Mouse (Mus musculus) stomach, embryonic 16.5 days (tissue): ENCODE measurements around the gene A4galt. TPM values are rescaled to one million over a fixed set of nuclear protein-coding genes. Genes with fewer than 3 reads are reported as not detected.

Source experiments
- ATAC-seq: fragments of 200-750 bp; cut with Nextera tagmentation; 2 replicates; pipeline ENCODE4 v1.8.0; 2017; ENCODE audit warnings: moderate number of reproducible peaks, moderate TSS enrichment; ENCODE audit not compliant: insufficient read depth, low FRiP score
- H3K27ac ChIP-seq: fragments of 300-500 bp; sonication (generic); 2 replicates; pipeline ENCODE4 v1.5.1; 2014; ENCODE audit warnings: low read length
- H3K27me3 ChIP-seq: fragments of 300-500 bp; sonication (generic); 2 replicates; pipeline ENCODE4 v1.6.1; 2014; ENCODE audit warnings: low read length, control low read depth, mixed read lengths; ENCODE audit not compliant: control insufficient read depth, insufficient read depth
- H3K36me3 ChIP-seq: fragments of 300-500 bp; sonication (generic); 2 replicates; pipeline ENCODE4 v1.6.1; 2014; ENCODE audit warnings: low read length; ENCODE audit not compliant: control insufficient read depth, insufficient read depth
- H3K4me1 ChIP-seq: fragments of 300-500 bp; sonication (generic); 2 replicates; pipeline ENCODE4 v1.6.1; 2014; ENCODE audit warnings: low read length, control low read depth, mixed read lengths; ENCODE audit not compliant: control insufficient read depth, insufficient read depth
- H3K4me2 ChIP-seq: fragments of 300-500 bp; sonication (generic); 2 replicates; pipeline ENCODE4 v1.6.1; 2014; ENCODE audit warnings: low read depth, low read length, mixed read lengths
- H3K4me3 ChIP-seq: fragments of 300-500 bp; sonication (generic); replicated peaks from 2 replicates; pipeline ENCODE4 v1.5.1; 2014; ENCODE audit warnings: mild to moderate bottlenecking, low read length
- H3K9ac ChIP-seq: fragments of 300-500 bp; sonication (generic); 2 replicates; pipeline ENCODE4 v1.6.1; 2014; ENCODE audit warnings: low read length
- H3K9me3 ChIP-seq: fragments of 300-500 bp; sonication (generic); replicated peaks from 2 replicates; pipeline ENCODE4 v1.6.1; 2016; ENCODE audit warnings: low read length, control low read depth; ENCODE audit not compliant: control insufficient read depth
- WGBS: fragments of 180-500 bp; shearing (Covaris S2); extraction: QIAGEN DNeasy Blood & Tissue Kit; methylation state at CpG from one replicate; pipeline ENCODE4 v1.1.7; 2014; 5-methylcytosine and 5-hydroxymethylcytosine counted together
- polyA plus RNA-seq: library from polyadenylated mRNA; unstranded; fragments of >200 nt; fragmentation: Nextera tagmentation; extraction: Ambion mirVana; gene quantifications from 2 replicates; pipeline ENCODE4 v1.2.1, GENCODE M21; 2015

Gene A4galt
- polyA plus RNA-seq, 1 experiment from 2014 or later, result 15.3 TPM

- H3K9me3 ChIP-seq, result no peaks in the 10 kb centered on the region
- H3K36me3 ChIP-seq, result no peaks in the 10 kb centered on the region
- no peak for ATAC-seq
- WGBS, result 62% methylated on average over 4 of the region's 4 CpGs
- no peak overlapping the region for H3K27ac ChIP-seq
- no peak overlapping the region for H3K9ac ChIP-seq
- no peaks in the 10 kb centered on the region for H3K27me3 ChIP-seq
- H3K4me1 ChIP-seq, result peaks cover 3% of the 10 kb centered on the region; the same call in 1 of the 2 replicates
- H3K4me2 ChIP-seq, result no peak overlapping the region
- H3K4me3 ChIP-seq, result no peak overlapping the region
Measured at GRCm38 (mm10) chr15:83202412-83202811, 49.2 kb downstream of the A4galt start.

- Histone ChIP-seq H3K27ac (no peak overlapping the region), H3K36me3 (no peaks in the 10 kb centered on the region), H3K4me3 (no peak overlapping the region), H3K27me3 (no peaks in the 10 kb centered on the region), H3K4me2 (no peak overlapping the region), H3K9ac (no peak overlapping the region), H3K4me1 (no peaks in the 10 kb centered on the region), H3K9me3 (no peaks in the 10 kb centered on the region)
- 90% methylated on average over 4 of the region's 4 CpGs for WGBS
- ATAC-seq, result no peak
Measured at GRCm38 (mm10) chr15:83193413-83193812, 58.2 kb downstream of the A4galt start.

- no peaks in the 10 kb centered on the region for H3K27me3 ChIP-seq
- no peak for ATAC-seq
Measured at GRCm38 (mm10) chr15:83182351-83182750, 69.2 kb downstream of the A4galt start.

DNA sequence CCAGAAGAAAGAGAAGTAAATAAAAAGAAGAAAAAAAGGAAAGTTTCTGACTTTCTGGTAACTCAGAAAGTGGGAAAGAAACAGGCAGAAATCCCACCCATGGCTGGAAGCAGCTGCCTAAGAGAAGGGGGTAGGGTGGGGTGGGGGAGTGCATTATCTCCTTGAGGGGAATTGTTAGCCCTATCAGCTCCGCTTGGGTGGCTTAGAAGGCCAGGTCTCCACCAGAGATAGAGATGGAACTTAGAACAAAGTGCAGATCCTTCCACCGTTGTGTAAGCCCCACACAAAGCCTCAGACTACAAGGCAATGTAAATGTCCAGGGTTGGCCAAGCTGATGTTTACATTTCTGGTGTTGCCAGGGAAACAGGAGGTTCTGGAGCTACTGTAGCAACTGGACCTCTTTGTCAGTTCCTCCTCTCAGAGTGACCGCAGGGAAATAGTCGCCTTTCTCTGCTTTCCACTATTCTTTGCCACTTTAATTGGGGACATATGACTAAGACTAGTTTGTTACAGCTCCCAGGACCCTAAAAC lies 69.7 kb downstream of the A4galt start:
- Histone ChIP-seq H3K9ac (no peak overlapping the region), H3K4me1 (peaks cover 9% of the 10 kb centered on the region; the same call in 1 of the 2 replicates), H3K4me3 (no peak overlapping the region), H3K27me3 (no peaks in the 10 kb centered on the region), H3K27ac (no peak overlapping the region), H3K9me3 (no peaks in the 10 kb centered on the region), H3K4me2 (no peak overlapping the region), H3K36me3 (no peaks in the 10 kb centered on the region)
- no peak for ATAC-seq
- WGBS, result 29% methylated on average over 4 of the region's 4 CpGs

More at GRCm38 (mm10) chr15:83182351-83182750, 69.2 kb downstream of the A4galt start:
- Histone ChIP-seq H3K4me1 (peaks cover 9% of the 10 kb centered on the region; the same call in 1 of the 2 replicates), H3K27ac (no peak overlapping the region), H3K9ac (no peak overlapping the region), H3K9me3 (no peaks in the 10 kb centered on the region), H3K4me2 (no peak overlapping the region), H3K4me3 (no peak overlapping the region), H3K36me3 (no peaks in the 10 kb centered on the region)
- WGBS, result 52% methylated on average over 5 of the region's 5 CpGs

- Histone ChIP-seq H3K27me3 (no peaks in the 10 kb centered on the region), H3K4me2 (no peak overlapping the region), H3K9me3 (no peaks in the 10 kb centered on the region), H3K36me3 (no peaks in the 10 kb centered on the region), H3K9ac (no peak overlapping the region), H3K27ac (no peak overlapping the region), H3K4me1 (peaks cover 9% of the 10 kb centered on the region; the same call in 1 of the 2 replicates), H3K4me3 (no peak overlapping the region)
- WGBS, result 87% methylated on average over 6 of the region's 6 CpGs
- ATAC-seq, result no peak
Measured at GRCm38 (mm10) chr15:83180004-83180403, 71.6 kb downstream of the A4galt start.

Other genes starting within 250 kb of the A4galt start
- 5.6 and 7.4 TPM in 2 replicates for gene Nfam1, start 218.5 kb downstream of the A4galt start, polyA plus RNA-seq
- 61.0 and 63.7 TPM in 2 replicates for gene Serhl, start 162.3 kb downstream of the A4galt start, polyA plus RNA-seq
- gene Rrp7a, start 129.0 kb downstream of the A4galt start, polyA plus RNA-seq, result 65.5 and 66.0 TPM in 2 replicates
- gene Poldip3, start 102.4 kb downstream of the A4galt start, polyA plus RNA-seq, result 121 and 128 TPM in 2 replicates
- gene Cyb5r3, start 79.2 kb downstream of the A4galt start, polyA plus RNA-seq, result 211 and 262 TPM in 2 replicates
- 79.9 and 80.6 TPM in 2 replicates for gene Arfgap3, start 98.5 kb upstream of the A4galt start, polyA plus RNA-seq
- gene Pacsin2, start 212.8 kb upstream of the A4galt start, polyA plus RNA-seq, result 64.5 and 67.9 TPM in 2 replicates